Comparison of ENCODE assay signal across 18 mouse cellular contexts in genomic region chr13:24187026-24187425, GRCm38 (mm10).
DNase-seq lines count a peak whose midpoint lies in the region; ATAC-seq and TF ChIP-seq lines count a peak whose summit lies in the region.
"Had no signal": no experiment of that assay in that cellular context is flagged by ENCODE, and none has a peak within 500 bp of the region (broad histone marks: within the 10 kb centered on the region; RNA-seq: fewer than 3 reads in every experiment).

No protein-coding gene starts in this region.

- no peak overlapping the region for H3K9ac ChIP-seq in forebrain, postnatal 0 days
- H3K9ac ChIP-seq: embryonic facial prominence, embryonic 12.5 days; forebrain, embryonic 15.5 days; heart, embryonic 12.5 days; hindbrain, embryonic 14.5 days; intestine, embryonic 15.5 days had no signal

- no peaks in the 10 kb centered on the region for H3K4me1 ChIP-seq in forebrain, postnatal 0 days (ENCODE audit: insufficient read depth)
- H3K4me1 ChIP-seq: forebrain, embryonic 15.5 days had no signal

- TF ChIP-seq CTCF in forebrain, postnatal 0 days (IDR thresholded peaks at IDR 0.05; ENCODE audit: low read depth) = no peak

- no peak overlapping the region for H3K4me3 ChIP-seq in forebrain, postnatal 0 days (ENCODE audit: low read depth, low read length)
- H3K4me3 ChIP-seq: embryonic facial prominence, embryonic 12.5 days; forebrain, embryonic 15.5 days; heart, embryonic 12.5 days; hindbrain, embryonic 10.5 days; intestine, embryonic 15.5 days had no signal

- H3K36me3 ChIP-seq in forebrain, postnatal 0 days (ENCODE audit: insufficient read depth) = no peaks in the 10 kb centered on the region
- H3K36me3 ChIP-seq: embryonic facial prominence, embryonic 12.5 days; forebrain, embryonic 15.5 days; heart, embryonic 12.5 days; hindbrain, embryonic 10.5 days; intestine, embryonic 15.5 days had no signal

- H3K4me2 ChIP-seq in forebrain, postnatal 0 days (ENCODE audit: low read depth) = no peak overlapping the region
- H3K4me2 ChIP-seq: embryonic facial prominence, embryonic 12.5 days; forebrain, embryonic 15.5 days; heart, embryonic 12.5 days; hindbrain, embryonic 14.5 days; intestine, embryonic 15.5 days had no signal

- DNase-seq in brain, adult 2 months (ENCODE audit: low read depth, low spot score) = peak; percentile 87
- peak; percentile 78 for DNase-seq in cerebellum, adult 11-12 months
- peak; percentile 72 for DNase-seq in cerebellum, adult 9-10 months
- peak; percentile 61 to 73 for DNase-seq in cerebellum, postnatal 25 days
- no peak for DNase-seq in forebrain, postnatal 0 days
- DNase-seq in gastrocnemius, postnatal 4 days (ENCODE audit: low spot score in 2 of 2) = no peak
- DNase-seq: adrenal gland, adult 8-10 months; adrenal gland, postnatal 36 days; gastrocnemius, postnatal 14 days; kidney, adult 2 months had no signal

- no peaks in the 10 kb centered on the region for H3K9me3 ChIP-seq in forebrain, postnatal 0 days (ENCODE audit: low read length)
- H3K9me3 ChIP-seq: embryonic facial prominence, embryonic 12.5 days; forebrain, embryonic 15.5 days; heart, embryonic 12.5 days; hindbrain, embryonic 10.5 days; intestine, embryonic 15.5 days had no signal

- no peaks in the 10 kb centered on the region for H3K27me3 ChIP-seq in forebrain, postnatal 0 days (ENCODE audit: insufficient read depth, low read length)
- H3K27me3 ChIP-seq: CH12.LX; embryonic facial prominence, embryonic 12.5 days; forebrain, embryonic 15.5 days; heart, embryonic 12.5 days; intestine, embryonic 15.5 days had no signal

- no peak for ATAC-seq in activated CD4-positive, CD25-positive, alpha-beta regulatory T cell, adult 4 months
- ATAC-seq in forebrain, postnatal 0 days = no peak
- ATAC-seq: forebrain, embryonic 15.5 days; intestine, embryonic 15.5 days had no signal

- WGBS in forebrain, postnatal 0 days = 80% methylated on average over 2 of the region's 2 CpGs

- H3K27ac ChIP-seq in forebrain, postnatal 0 days (ENCODE audit: low read depth, low read length) = no peak overlapping the region
- H3K27ac ChIP-seq: embryonic facial prominence, embryonic 12.5 days; forebrain, embryonic 15.5 days; hindbrain, embryonic 10.5 days; hindbrain, embryonic 14.5 days; intestine, embryonic 15.5 days had no signal

Comparison
In these comparisons a context has a peak if more than half of its experiments do, and no peak if none do; other contexts are left out.
1. DNase-seq: peak in brain, adult 2 months (single experiment), cerebellum, adult 11-12 months (single experiment), cerebellum, adult 9-10 months (single experiment) and cerebellum, postnatal 25 days (2 of 2); none in forebrain, postnatal 0 days (single experiment) and gastrocnemius, postnatal 4 days (0 of 2).